Mouse (Mus musculus): ENCODE measurements around the gene Abhd6. TPM values are rescaled to one million over a fixed set of nuclear protein-coding genes. Genes with fewer than 3 reads are reported as not detected.

Abhd6 gene
- polyA plus RNA-seq, 1 experiment: 42.1 TPM

GRCm38 (mm10) chr14:8007084-8007483, 4.4 kb downstream of the Abhd6 start:
- peaks cover 2% of the 10 kb centered on the region; the same call in 1 of the 2 replicates for H3K4me1 ChIP-seq (ENCODE audit: control insufficient read depth, insufficient read depth, insufficient read length, low read length)
- H3K4me3 ChIP-seq (ENCODE audit: insufficient read depth, low read depth, low read length): no peak overlapping the region
- H3K27ac ChIP-seq (replicated peaks; ENCODE audit: low read depth, low read length): no peak overlapping the region

GRCm38 (mm10) chr14:8007486-8007885, 4.8 kb downstream of the Abhd6 start:
- Histone ChIP-seq H3K4me1 (ENCODE audit: control insufficient read depth, insufficient read depth, insufficient read length, low read length) (peaks cover 2% of the 10 kb centered on the region; the same call in 1 of the 2 replicates), H3K27ac (replicated peaks; ENCODE audit: low read depth, low read length) (no peak overlapping the region), H3K4me3 (ENCODE audit: insufficient read depth, low read depth, low read length) (no peak overlapping the region)

GRCm38 (mm10) chr14:8007923-8008322, 5.2 kb downstream of the Abhd6 start:
- peaks cover 4% of the 10 kb centered on the region for H3K4me1 ChIP-seq (ENCODE audit: control insufficient read depth, insufficient read depth, insufficient read length, low read length)
- no peak overlapping the region for H3K4me3 ChIP-seq (ENCODE audit: insufficient read depth, low read depth, low read length)
- H3K27ac ChIP-seq (replicated peaks; ENCODE audit: low read depth, low read length): no peak overlapping the region

GRCm38 (mm10) chr14:8011297-8011696, 8.6 kb downstream of the Abhd6 start:
- Histone ChIP-seq H3K4me3 (ENCODE audit: insufficient read depth, low read depth, low read length) (no peak overlapping the region), H3K27ac (replicated peaks; ENCODE audit: low read depth, low read length) (no peak overlapping the region), H3K4me1 (ENCODE audit: control insufficient read depth, insufficient read depth, insufficient read length, low read length) (peaks cover 8% of the 10 kb centered on the region)

- no peak overlapping the region for H3K27ac ChIP-seq (replicated peaks; ENCODE audit: low read depth, low read length)
- peaks cover 12% of the 10 kb centered on the region for H3K4me1 ChIP-seq (ENCODE audit: control insufficient read depth, insufficient read depth, insufficient read length, low read length)
- no peak overlapping the region for H3K4me3 ChIP-seq (ENCODE audit: insufficient read depth, low read depth, low read length)
These were observed 9.2 kb downstream of the Abhd6 start for GRCm38 (mm10) chr14:8011938-8012337.

- Histone ChIP-seq H3K4me3 (ENCODE audit: insufficient read depth, low read depth, low read length) (no peak overlapping the region), H3K27ac (replicated peaks; ENCODE audit: low read depth, low read length) (peak overlapping the region; percentile 79), H3K4me1 (ENCODE audit: control insufficient read depth, insufficient read depth, insufficient read length, low read length) (peaks cover 16% of the 10 kb centered on the region)
These were observed 13.1 kb downstream of the Abhd6 start for GRCm38 (mm10) chr14:8015756-8016155.

- Histone ChIP-seq H3K4me1 (ENCODE audit: control insufficient read depth, insufficient read depth, insufficient read length, low read length) (peaks cover 16% of the 10 kb centered on the region), H3K27ac (replicated peaks; ENCODE audit: low read depth, low read length) (peak overlapping the region; percentile 79), H3K4me3 (ENCODE audit: insufficient read depth, low read depth, low read length) (no peak overlapping the region)
These were observed 13.6 kb downstream of the Abhd6 start for GRCm38 (mm10) chr14:8016276-8016675.

- H3K4me3 ChIP-seq (ENCODE audit: insufficient read depth, low read depth, low read length): no peak overlapping the region
- H3K4me1 ChIP-seq (ENCODE audit: control insufficient read depth, insufficient read depth, insufficient read length, low read length): peaks cover 16% of the 10 kb centered on the region
- peak overlapping the region; percentile 50 for H3K27ac ChIP-seq (replicated peaks; ENCODE audit: low read depth, low read length)
These were observed 14.2 kb downstream of the Abhd6 start for GRCm38 (mm10) chr14:8016951-8017350.

- Histone ChIP-seq H3K27ac (replicated peaks; ENCODE audit: low read depth, low read length) (no peak overlapping the region), H3K4me1 (ENCODE audit: control insufficient read depth, insufficient read depth, insufficient read length, low read length) (peaks cover 12% of the 10 kb centered on the region), H3K4me3 (ENCODE audit: insufficient read depth, low read depth, low read length) (no peak overlapping the region)
These were observed 17.3 kb downstream of the Abhd6 start for GRCm38 (mm10) chr14:8020011-8020410.

- Histone ChIP-seq H3K4me3 (ENCODE audit: insufficient read depth, low read depth, low read length) (no peak overlapping the region), H3K4me1 (ENCODE audit: control insufficient read depth, insufficient read depth, insufficient read length, low read length) (peaks cover 12% of the 10 kb centered on the region), H3K27ac (replicated peaks; ENCODE audit: low read depth, low read length) (no peak overlapping the region)
These were observed 17.8 kb downstream of the Abhd6 start for GRCm38 (mm10) chr14:8020546-8020945.

GRCm38 (mm10) chr14:8024469-8024868, 21.8 kb downstream of the Abhd6 start:
- no peaks in the 10 kb centered on the region; the same call in none of the 2 replicates for H3K4me1 ChIP-seq (ENCODE audit: control insufficient read depth, insufficient read depth, insufficient read length, low read length)
- H3K4me3 ChIP-seq (ENCODE audit: insufficient read depth, low read depth, low read length): no peak overlapping the region
- H3K27ac ChIP-seq (replicated peaks; ENCODE audit: low read depth, low read length): no peak overlapping the region

- no peaks in the 10 kb centered on the region; the same call in none of the 2 replicates for H3K4me1 ChIP-seq (ENCODE audit: control insufficient read depth, insufficient read depth, insufficient read length, low read length)
- H3K27ac ChIP-seq (replicated peaks; ENCODE audit: low read depth, low read length): no peak overlapping the region
- no peak overlapping the region for H3K4me3 ChIP-seq (ENCODE audit: insufficient read depth, low read depth, low read length)
These were observed 22.2 kb downstream of the Abhd6 start for GRCm38 (mm10) chr14:8024936-8025335.

- Histone ChIP-seq H3K4me1 (ENCODE audit: control insufficient read depth, insufficient read depth, insufficient read length, low read length) (peaks cover 2% of the 10 kb centered on the region), H3K4me3 (ENCODE audit: insufficient read depth, low read depth, low read length) (no peak overlapping the region), H3K27ac (replicated peaks; ENCODE audit: low read depth, low read length) (0 out of 2 replicates have a peak overlapping the region, but pooled peaks have one; percentile 3)
These were observed 24.2 kb downstream of the Abhd6 start for GRCm38 (mm10) chr14:8026769-8027531.

- H3K4me1 ChIP-seq (ENCODE audit: control insufficient read depth, insufficient read depth, insufficient read length, low read length): peaks cover 5% of the 10 kb centered on the region
- no peak overlapping the region for H3K4me3 ChIP-seq (ENCODE audit: insufficient read depth, low read depth, low read length)
- H3K27ac ChIP-seq (replicated peaks; ENCODE audit: low read depth, low read length): no peak overlapping the region
These were observed 25.4 kb downstream of the Abhd6 start for GRCm38 (mm10) chr14:8028086-8028485.

- Histone ChIP-seq H3K4me3 (ENCODE audit: insufficient read depth, low read depth, low read length) (no peak overlapping the region), H3K4me1 (ENCODE audit: control insufficient read depth, insufficient read depth, insufficient read length, low read length) (peaks cover 5% of the 10 kb centered on the region), H3K27ac (replicated peaks; ENCODE audit: low read depth, low read length) (peak overlapping the region; percentile 77)
These were observed 27.1 kb downstream of the Abhd6 start for GRCm38 (mm10) chr14:8029752-8030151.

GRCm38 (mm10) chr14:8030535-8030934, 27.8 kb downstream of the Abhd6 start:
- Histone ChIP-seq H3K4me1 (ENCODE audit: control insufficient read depth, insufficient read depth, insufficient read length, low read length) (peaks cover 9% of the 10 kb centered on the region), H3K4me3 (ENCODE audit: insufficient read depth, low read depth, low read length) (no peak overlapping the region), H3K27ac (replicated peaks; ENCODE audit: low read depth, low read length) (peak overlapping the region; percentile 77)

Measured in brown adipose tissue, adult 24 weeks (tissue).